7 mouse cellular contexts compared by ENCODE assay signal in genomic region chr13:108449116-108450097, GRCm38 (mm10). TPM values are rescaled to one million over a fixed set of nuclear protein-coding genes. Genes with fewer than 3 reads are reported as not detected.
DNase-seq lines count a peak whose midpoint lies in the region; ATAC-seq and TF ChIP-seq lines count a peak whose summit lies in the region.

Gene Pde4d (plus strand): TSS chr13:108449948.

- H3K9me3 ChIP-seq in intestine, embryonic 15.5 days, result no peaks in the 10 kb centered on the region
- no peaks in the 10 kb centered on the region for H3K9me3 ChIP-seq in limb, embryonic 10.5 days (replicated peaks)
- no peaks in the 10 kb centered on the region for H3K9me3 ChIP-seq in midbrain, postnatal 0 days (ENCODE audit: low read length)

- 0 out of 2 replicates have a peak within 1 kb of the TSS, but pooled peaks have one; percentile 18 for H3K4me2 ChIP-seq in intestine, embryonic 15.5 days (replicated peaks)
- H3K4me2 ChIP-seq in midbrain, postnatal 0 days (ENCODE audit: low read depth, low read length, poor library complexity, severe bottlenecking), result no peak within 1 kb of the TSS

- H3K9ac ChIP-seq in intestine, embryonic 15.5 days, result no peak within 1 kb of the TSS
- H3K9ac ChIP-seq in midbrain, postnatal 0 days (replicated peaks; ENCODE audit: low read length, poor library complexity, severe bottlenecking), result no peak within 1 kb of the TSS

- 0 out of 2 replicates have a peak, but pooled peaks cover 3% of the 10 kb centered on the region for H3K4me1 ChIP-seq in intestine, embryonic 15.5 days (replicated peaks)
- H3K4me1 ChIP-seq in limb, embryonic 10.5 days, result peaks cover 9% of the 10 kb centered on the region
- H3K4me1 ChIP-seq in midbrain, postnatal 0 days (ENCODE audit: insufficient read depth, low read length), result no peaks in the 10 kb centered on the region

- peak; percentile 66; the same call in 1 of the 2 replicates for ATAC-seq in intestine, embryonic 15.5 days
- no peak for ATAC-seq in midbrain, postnatal 0 days (ENCODE audit: low FRiP score)

- H3K27ac ChIP-seq in intestine, embryonic 15.5 days, result peak within 1 kb of the TSS; percentile 25; the same call in 1 of the 2 replicates
- H3K27ac ChIP-seq in limb, embryonic 10.5 days, result no peak within 1 kb of the TSS
- no peak within 1 kb of the TSS for H3K27ac ChIP-seq in midbrain, postnatal 0 days (ENCODE audit: low read depth, low read length)

- TF ChIP-seq CTCF in midbrain, postnatal 0 days (IDR thresholded peaks at IDR 0.05), result no peak

- H3K36me3 ChIP-seq in intestine, embryonic 15.5 days, result no peaks in the 10 kb centered on the region
- H3K36me3 ChIP-seq in limb, embryonic 10.5 days, result no peaks in the 10 kb centered on the region
- H3K36me3 ChIP-seq in midbrain, postnatal 0 days (ENCODE audit: insufficient read depth, low read length), result no peaks in the 10 kb centered on the region

- 18% methylated on average over 10 of the region's 10 CpGs for WGBS in intestine, embryonic 15.5 days
- 42% methylated on average over 10 of the region's 10 CpGs for WGBS in limb, embryonic 10.5 days
- WGBS in midbrain, postnatal 0 days, result 51% methylated on average over 10 of the region's 10 CpGs

- H3K27me3 ChIP-seq in intestine, embryonic 15.5 days (replicated peaks), result no peaks in the 10 kb centered on the region
- no peaks in the 10 kb centered on the region for H3K27me3 ChIP-seq in limb, embryonic 10.5 days (ENCODE audit: low read depth, poor library complexity, severe bottlenecking)
- no peaks in the 10 kb centered on the region for H3K27me3 ChIP-seq in midbrain, postnatal 0 days (ENCODE audit: insufficient read depth, low read length)

- H3K4me3 ChIP-seq in intestine, embryonic 15.5 days (replicated peaks), result no peak within 1 kb of the TSS
- H3K4me3 ChIP-seq in limb, embryonic 10.5 days, result no peak within 1 kb of the TSS
- H3K4me3 ChIP-seq in midbrain, postnatal 0 days (ENCODE audit: low read depth, low read length), result no peak within 1 kb of the TSS

- no peak for DNase-seq in adrenal gland, postnatal 10 days
- peak; percentile 34 for DNase-seq in embryo, embryonic 11 days
- no peak for DNase-seq in gastrocnemius, postnatal 4 days (ENCODE audit: low spot score in 2 of 2)
- no peak for DNase-seq in limb, embryonic 10.5 days (ENCODE audit: low spot score)
- no peak for DNase-seq in midbrain, postnatal 0 days (ENCODE audit: low spot score)
- DNase-seq in thymus, postnatal 36 days, result no peak

RNA-seq across cellular contexts. Expression of gene Pde4d, which starts in this region (rescaled TPM):
- 100 to 1,000 TPM in 1 of 2 experiments, 10 to 100 TPM in 1; 70.3 to 101 TPM for total RNA-seq in adrenal gland, postnatal 10 days (2021)
- 10 to 100 TPM; 67.3 to 73.3 TPM for total RNA-seq in gastrocnemius, postnatal 4 days (2021)
- polyA plus RNA-seq in intestine, embryonic 15.5 days (2015; fragmentation: Nextera tagmentation; extraction: Ambion mirVana), result 18.5 and 24.4 TPM in 2 replicates
- polyA plus RNA-seq in limb, embryonic 10.5 days (2016; fragmentation: Nextera tagmentation; extraction: Ambion mirVana), result 22.7 and 24.3 TPM in 2 replicates
- total RNA-seq in midbrain, postnatal 0 days (2014; rRNA removed), result 103 and 105 TPM in 2 replicates
- 16.0 and 19.0 TPM in 2 replicates for polyA plus RNA-seq in midbrain, postnatal 0 days (2015; fragmentation: Nextera tagmentation; extraction: Ambion mirVana)
